21 mouse cellular contexts compared by ENCODE assay signal in genomic region chr2:65663892-65664291, GRCm38 (mm10).
"Had no signal": no experiment of that assay in that cellular context is flagged by ENCODE, and none has a peak within 500 bp of the region (broad histone marks: within the 10 kb centered on the region; RNA-seq: fewer than 3 reads in every experiment).

No protein-coding gene starts in this region.

- H3K9me3 ChIP-seq: limb, embryonic 12.5 days; limb, embryonic 15.5 days; lung, embryonic 15.5 days; megakaryocyte, embryonic 14.5 days; midbrain, embryonic 10.5 days; neural tube, embryonic 12.5 days; neural tube, embryonic 15.5 days had no signal

- ATAC-seq: inflammation-experienced regulatory T-cells, adult 6 months; midbrain, embryonic 16.5 days had no signal

- H3K4me2 ChIP-seq: limb, embryonic 12.5 days; limb, embryonic 15.5 days; lung, embryonic 15.5 days; neural tube, embryonic 12.5 days; neural tube, embryonic 15.5 days had no signal

- H3K27ac ChIP-seq: limb, embryonic 12.5 days; limb, embryonic 15.5 days; lung, embryonic 15.5 days; midbrain, embryonic 10.5 days; neural tube, embryonic 12.5 days; neural tube, embryonic 15.5 days had no signal

- H3K36me3 ChIP-seq: limb, embryonic 12.5 days; limb, embryonic 15.5 days; lung, embryonic 15.5 days; midbrain, embryonic 10.5 days; neural tube, embryonic 12.5 days; neural tube, embryonic 15.5 days had no signal

- H3K4me3 ChIP-seq: limb, embryonic 12.5 days; limb, embryonic 15.5 days; lung, embryonic 15.5 days; megakaryocyte, embryonic 14.5 days; midbrain, embryonic 10.5 days; neural tube, embryonic 12.5 days; neural tube, embryonic 15.5 days had no signal

- DNase-seq: kidney, adult 18-20 months; kidney, adult 9 months; kidney, postnatal 14 days; kidney, postnatal 4 days; left cerebral cortex, postnatal 4 days; lung, adult 18-20 months; lung, postnatal 10 days; lung, postnatal 36 days; right cerebral cortex, adult 18-20 months; right cerebral cortex, postnatal 14 days; right cerebral cortex, postnatal 4 days; thymus, postnatal 25 days had no signal

- H3K27me3 ChIP-seq: limb, embryonic 12.5 days; limb, embryonic 15.5 days; lung, embryonic 15.5 days; megakaryocyte, embryonic 14.5 days; neural tube, embryonic 12.5 days; neural tube, embryonic 15.5 days had no signal

- H3K9ac ChIP-seq: limb, embryonic 12.5 days; limb, embryonic 15.5 days; lung, embryonic 15.5 days; neural tube, embryonic 12.5 days; neural tube, embryonic 15.5 days had no signal

- H3K4me1 ChIP-seq: limb, embryonic 12.5 days; limb, embryonic 15.5 days; lung, embryonic 15.5 days; megakaryocyte, embryonic 14.5 days had no signal
